Mouse (Mus musculus) lung, postnatal 0 days (tissue): ENCODE data around the gene Arl16.

Source experiments
- CTCF ChIP-seq: IDR thresholded peaks from 2 replicates; pipeline ENCODE4 v1.5.1; 2016; ENCODE audit warnings: antibody characterized with exemption, mild to moderate bottlenecking
- EP300 ChIP-seq: IDR thresholded peaks from 2 replicates; pipeline ENCODE4 v1.6.1; 2016; ENCODE audit warnings: antibody characterized with exemption, mild to moderate bottlenecking, control low read depth

GRCm38 (mm10) chr11:120489054-120489761 is 21.8 kb upstream of the Arl16 start:
- TF ChIP-seq CTCF = peak; percentile 92
- TF ChIP-seq EP300 = no peak
